Mouse (Mus musculus): ENCODE data around the gene Snx8. TPM values are rescaled to one million over a fixed set of nuclear protein-coding genes. Genes with fewer than 3 reads are reported as not detected.
A peak's percentile ranks its signal among the peaks of the same experiment; 100 is the strongest.

Gene Snx8
- total RNA-seq, 2 experiments from 2014 or later: 7.0 to 8.5 TPM

DNA sequence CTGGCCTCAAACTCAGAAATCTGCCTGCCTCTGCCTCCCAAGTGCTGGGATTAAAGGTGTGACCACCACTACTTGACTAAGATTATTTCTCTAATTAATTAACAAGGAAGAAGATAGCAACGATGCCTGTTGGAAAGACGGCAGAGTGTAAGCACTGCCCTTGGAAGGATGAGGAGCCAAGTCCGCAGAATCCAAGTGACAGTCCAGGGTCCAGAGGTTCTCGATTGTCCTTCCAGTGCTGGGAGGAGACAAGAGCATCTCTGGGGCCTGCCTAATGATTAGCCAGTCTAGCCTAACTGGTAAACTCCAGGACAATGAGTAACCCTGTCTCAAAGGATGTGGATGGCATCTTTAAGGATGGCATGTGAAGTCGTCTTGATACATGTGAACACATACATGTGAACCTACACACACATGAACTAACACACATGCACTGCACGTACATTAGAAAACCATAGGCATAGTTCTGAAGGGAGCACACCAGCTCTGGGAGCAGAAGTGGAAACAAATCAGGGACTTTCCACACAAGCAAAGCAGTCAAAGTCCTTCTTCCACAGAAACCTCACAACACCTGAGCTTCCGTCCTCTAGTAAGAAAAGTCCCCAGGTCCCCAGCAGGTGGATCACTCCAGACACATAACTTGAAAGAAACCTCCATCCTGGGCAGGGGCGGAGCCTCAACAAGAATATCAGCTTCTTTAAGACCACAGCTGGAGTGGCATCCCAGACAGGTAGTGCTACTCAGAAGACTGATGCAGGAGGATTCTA is 38.1 kb downstream of the Snx8 start:
- no peak for ATAC-seq (replicated peaks; ENCODE audit: poor library complexity)

DNA sequence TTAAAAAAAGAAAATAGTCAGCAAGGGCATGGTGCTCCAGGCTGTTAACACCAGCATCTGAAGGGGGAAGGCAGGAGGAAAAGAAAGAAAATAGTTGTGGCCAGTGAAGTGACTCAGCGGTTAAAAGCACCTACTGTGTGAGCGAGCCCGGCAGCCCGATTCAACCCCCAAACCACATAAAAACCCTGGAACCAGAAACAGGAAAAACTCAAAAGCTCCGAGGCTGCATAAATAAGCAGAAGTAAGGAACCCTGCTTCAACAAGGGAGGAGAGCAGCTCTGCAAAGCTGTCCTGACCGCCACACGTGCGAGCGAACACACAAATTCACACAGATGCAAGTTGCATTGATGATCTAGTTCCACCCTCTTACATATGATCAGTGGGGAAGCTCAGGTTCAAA is 39.2 kb downstream of the Snx8 start:
- peak; percentile 63 for ATAC-seq (replicated peaks; ENCODE audit: poor library complexity)

DNA sequence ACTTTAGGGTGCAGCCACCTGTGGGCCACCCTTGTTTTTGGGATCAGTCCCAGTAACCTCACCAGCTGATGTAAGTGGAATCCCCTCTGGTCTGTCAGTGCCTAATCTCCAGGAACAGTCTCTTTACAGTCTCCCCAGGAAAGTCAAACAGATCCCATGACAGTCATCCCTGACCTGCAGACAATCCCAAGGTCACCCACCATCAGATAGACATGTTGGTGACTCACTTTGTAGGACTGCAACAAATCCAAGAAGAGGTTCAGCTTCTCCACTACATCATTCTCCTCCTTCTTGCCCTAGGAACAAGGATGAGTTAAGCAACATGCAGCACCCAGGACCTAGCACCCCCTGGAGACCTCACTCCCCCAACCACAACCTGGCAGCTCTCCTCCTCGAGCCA is 43.0 kb downstream of the Snx8 start:
- ATAC-seq (replicated peaks; ENCODE audit: poor library complexity): no peak

DNA sequence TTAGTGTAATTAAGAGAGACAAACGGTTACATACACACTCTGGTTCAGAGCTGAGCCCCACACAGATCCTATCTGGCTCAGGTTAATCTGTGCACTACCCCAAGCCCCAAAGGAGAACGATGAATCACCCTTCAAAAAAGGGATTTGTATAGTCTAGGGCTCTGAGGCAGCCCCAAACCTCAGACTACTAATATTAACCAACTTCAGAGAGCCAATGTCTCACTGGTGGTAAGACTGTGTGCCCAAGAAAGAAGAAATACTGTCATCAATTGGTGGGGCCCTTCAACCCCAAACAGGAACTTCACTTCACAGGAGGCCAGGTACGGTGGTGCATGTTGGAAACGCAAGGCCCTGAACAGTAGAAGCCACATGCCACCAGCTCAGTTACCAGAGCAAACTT is 43.8 kb downstream of the Snx8 start:
- no peak for ATAC-seq (replicated peaks; ENCODE audit: poor library complexity)

DNA sequence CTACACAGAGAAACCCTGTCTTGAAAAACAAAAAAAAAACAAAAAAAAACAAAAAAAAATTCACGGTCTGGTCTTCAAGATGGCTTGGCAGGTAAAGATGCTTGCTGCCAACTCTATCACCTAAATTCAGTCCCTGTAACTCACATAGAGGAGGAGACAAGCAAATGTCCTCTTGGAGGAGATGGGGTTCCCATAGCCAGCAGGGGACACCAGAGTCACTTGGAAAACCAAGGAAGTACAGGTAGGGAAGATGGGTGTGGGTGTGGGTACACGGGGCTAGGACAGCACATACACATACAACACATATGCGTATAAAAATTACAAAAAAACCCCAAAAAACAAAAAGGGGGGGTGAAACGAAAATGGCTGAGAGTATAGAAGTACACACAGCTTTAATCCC is 46.2 kb downstream of the Snx8 start:
- ATAC-seq (replicated peaks; ENCODE audit: poor library complexity): no peak

DNA sequence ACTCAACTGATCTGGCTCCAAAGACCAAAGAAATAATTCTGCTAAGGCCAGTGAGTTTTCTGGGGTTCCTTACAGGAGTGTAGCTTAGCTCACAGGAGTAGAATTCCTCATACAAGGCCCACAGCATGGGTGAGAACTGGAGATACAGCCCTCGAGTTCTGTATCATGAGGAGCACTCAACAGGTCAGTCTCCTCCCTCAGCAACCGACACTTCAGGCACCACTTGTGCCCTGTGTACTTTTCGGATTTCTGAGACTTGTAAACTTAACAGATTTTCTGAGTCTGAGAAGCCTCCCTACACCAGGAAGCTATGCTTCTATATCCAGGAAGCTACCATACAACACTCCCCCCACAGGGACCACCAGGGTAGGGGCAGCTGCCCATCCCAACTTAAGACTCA is 49.2 kb downstream of the Snx8 start:
- ATAC-seq (replicated peaks; ENCODE audit: poor library complexity): no peak

DNA sequence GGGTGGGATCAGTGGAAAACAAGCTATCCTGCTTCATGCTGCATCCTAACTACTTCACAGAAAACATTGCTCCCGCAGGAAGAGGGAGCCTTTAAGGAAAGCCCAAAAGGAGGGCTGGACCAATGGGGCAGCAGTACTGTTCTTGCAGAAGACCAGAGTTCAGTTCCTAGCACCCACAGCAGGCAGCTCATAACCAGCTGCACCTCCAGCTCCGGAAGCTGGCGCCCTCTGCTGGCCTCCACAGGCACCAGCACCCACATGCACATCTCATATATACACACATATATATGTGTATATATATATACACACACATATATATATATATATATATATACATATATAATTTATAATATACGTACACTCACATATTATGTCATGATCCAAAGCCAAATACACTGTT is 50.3 kb downstream of the Snx8 start:
- no peak for ATAC-seq (replicated peaks; ENCODE audit: poor library complexity)

DNA sequence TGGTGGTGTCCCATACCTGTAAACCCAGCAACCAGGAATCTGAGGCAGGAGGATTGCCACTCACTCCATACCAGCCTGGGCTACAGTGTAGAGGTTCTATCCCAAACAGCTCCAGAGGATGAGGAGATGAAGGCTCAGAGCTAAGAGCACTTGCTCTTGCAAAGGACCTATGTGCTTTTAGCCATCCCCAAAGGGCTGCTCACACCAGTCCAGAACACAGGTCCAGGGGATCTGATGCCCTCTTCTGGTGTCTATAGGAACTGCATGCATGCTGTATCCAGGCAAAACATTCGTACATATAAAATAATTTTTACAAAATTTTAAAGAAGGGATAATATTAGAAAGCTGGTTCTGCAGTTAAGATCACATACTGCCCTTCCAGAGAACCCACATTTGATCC is 52.4 kb downstream of the Snx8 start:
- peak; percentile 33; the same call in 1 of the 2 replicates for ATAC-seq (replicated peaks; ENCODE audit: poor library complexity)

DNA sequence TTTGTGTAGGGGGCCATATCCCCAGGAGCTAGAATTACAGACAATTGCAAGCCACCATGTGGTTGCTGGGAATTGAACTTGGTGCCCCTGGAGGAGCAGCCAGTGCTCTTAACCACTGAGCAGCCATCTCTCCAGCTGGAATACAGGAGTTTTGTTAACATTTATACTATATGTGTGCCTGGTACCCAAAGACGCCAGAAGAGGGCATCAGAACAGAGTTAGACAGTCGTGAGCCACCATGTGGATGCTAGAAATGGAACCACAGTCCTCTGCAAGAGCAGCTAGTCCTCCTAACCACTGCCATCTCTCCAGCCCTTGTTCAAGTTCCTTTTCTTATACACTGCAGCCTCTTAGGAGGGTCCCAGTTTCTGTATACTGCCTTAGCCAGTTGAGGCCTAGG is 55.4 kb downstream of the Snx8 start:
- peak; percentile 51 for ATAC-seq (replicated peaks; ENCODE audit: poor library complexity)

DNA sequence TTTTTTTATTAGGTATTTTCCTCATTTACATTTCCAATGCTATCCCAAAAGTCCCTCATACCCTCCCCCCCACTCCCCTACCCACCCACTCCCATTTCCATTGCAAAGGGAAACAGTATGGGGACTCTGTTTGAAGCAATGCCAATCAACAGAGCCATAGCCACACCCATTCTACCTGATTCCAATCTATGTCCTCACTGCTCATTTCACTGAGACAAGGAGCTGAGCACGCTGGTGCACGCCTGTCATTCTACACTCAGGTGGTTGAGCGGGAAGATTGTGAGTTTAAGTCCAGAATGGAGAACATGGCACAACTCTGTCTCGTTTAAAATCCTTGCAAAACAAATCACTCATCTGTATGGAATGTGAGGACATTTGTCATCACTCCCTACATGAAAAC is 56.5 kb downstream of the Snx8 start:
- 0 out of 2 replicates have a peak, but pooled peaks have one; percentile 15 for ATAC-seq (replicated peaks; ENCODE audit: poor library complexity)

DNA sequence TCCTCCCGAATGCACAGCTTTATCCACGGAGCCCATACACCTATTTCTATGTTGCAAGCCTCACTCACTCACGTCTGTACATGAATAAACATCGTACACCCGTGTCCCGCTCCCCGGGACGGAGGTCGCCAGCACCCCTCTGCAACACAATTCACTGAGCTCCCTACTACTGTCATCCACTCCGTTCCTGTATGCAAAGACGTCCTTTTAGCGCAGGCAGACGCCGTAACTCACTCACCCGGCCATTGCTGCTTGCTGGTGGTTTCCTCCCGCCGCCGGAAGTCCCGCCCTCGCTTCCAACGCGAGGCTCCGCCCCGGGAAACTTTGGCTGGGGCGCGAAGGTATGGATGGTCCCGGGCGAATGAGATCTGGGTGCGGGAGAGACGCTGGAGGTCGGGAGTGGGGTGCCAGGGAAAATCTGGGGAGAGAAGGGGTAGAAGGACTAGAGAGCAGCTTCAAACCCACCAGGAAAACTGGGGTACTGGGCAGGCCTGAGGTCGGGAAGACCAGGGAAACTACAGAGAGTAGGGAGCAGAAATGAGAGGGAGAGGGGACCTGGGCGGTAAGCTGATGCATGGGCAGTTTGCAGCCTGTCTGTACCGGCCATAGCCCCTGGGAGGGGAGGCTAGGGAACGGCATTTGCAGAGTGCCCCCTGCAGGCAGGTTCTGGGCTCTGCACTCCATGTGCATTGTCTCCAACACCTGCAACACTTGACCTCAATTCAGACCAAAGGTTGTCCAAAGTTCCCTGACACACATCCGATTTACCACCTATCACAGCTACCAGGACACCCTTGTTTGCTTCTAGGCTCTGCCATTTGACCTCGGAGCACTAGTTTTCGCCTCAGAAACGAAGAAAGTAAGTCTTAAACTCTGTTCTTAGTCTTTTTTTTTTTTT is 57.2 kb downstream of the Snx8 start, which contains the start of gene Mrm2:
TSS of gene Mrm2 (minus strand) at position 284 of the 898 bp plus-strand sequence.
- peak; percentile 85 for ATAC-seq (replicated peaks; ENCODE audit: poor library complexity)

DNA sequence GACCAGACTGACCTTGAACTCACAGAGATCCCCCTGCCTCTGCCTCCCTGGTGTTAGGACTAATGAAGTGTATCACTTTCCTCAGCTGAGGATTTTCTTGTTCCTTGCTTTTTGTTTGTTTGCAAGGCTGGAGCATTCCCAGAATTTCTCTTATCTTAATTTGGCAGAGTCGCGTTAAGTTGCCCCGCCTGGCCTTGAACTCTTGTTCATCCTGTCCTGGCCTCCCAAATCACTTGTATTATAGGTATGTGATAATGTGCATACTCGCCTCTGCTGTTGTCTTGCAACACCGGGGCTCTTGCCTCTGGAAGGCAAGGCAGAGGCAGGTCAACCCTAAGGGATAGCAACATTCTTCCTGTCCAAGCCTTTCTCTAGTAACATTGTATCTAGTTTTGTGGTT is 65.0 kb downstream of the Snx8 start:
- ATAC-seq (replicated peaks; ENCODE audit: poor library complexity): no peak

DNA sequence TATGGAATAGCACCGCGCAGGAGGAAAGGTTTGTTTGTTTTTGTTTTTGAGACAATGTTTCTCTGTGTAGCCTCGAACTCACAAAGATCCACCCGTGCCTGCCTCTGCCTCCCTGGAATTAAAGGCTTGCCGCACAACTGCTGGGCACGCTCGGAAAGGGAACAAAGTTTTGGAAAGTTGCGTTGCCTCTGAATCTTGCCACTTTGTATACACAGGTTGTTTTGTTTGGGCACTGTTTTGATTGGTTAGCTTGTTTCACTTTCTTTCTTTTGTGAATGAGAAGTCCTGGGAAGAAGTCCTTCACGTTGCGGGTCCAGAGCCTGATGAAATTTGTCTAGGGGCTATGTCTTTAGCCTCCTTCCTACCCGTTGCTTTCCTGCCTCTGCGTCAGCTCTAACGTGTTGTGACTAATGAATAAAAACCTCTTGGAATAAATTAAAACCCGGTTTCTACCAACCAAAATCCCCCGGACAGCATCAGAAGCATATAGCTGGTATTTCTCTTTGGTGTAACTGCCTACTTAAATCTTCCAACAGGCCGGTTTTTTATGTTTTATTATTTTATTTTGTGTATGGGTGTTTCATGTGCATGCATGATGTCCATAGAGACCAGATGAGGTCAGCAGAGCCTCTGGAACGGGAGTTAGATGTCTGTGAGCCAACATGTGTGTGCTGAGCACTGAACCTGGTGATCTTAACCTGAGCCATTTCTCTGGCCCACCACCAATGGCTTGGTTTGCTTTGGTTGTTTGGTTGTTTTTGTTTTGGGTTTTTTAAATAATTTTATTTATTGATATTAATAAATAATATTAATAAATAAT is 67.1 kb downstream of the Snx8 start:
- ATAC-seq (replicated peaks; ENCODE audit: poor library complexity): peak; percentile 32

DNA sequence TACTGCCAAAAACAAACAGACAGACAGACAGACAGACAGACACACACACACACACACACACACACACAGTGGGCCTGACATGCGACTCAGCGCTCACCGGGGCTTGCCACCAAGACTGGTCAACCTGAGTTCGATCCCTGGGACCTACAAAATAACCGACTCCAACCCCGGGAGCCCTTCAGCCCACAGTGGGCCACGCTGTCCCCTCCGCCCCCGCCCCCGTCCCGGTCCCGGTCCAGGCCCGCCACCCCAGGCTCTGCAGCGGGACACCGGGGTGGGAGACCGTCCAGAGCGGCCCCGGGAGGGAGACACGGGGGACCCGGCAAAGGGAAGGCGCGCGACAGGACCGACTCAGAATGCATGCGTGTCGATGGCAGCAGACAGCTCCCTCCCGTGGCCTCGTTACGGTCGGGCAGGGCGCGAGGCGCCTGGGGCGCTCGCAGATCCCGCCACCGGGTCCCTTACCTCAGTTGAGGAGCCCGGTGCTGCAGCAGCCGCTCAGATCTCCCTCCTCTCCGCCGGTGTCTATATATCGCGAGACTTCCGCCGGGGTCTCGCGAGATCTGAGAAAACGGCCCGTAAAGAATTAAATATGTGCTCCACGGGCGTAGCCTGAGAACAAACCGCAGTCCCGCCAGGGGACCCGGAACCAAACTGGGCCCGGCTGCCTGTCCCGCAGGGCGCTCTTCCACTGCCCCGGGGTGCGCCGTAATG is 67.9 kb downstream of the Snx8 start, which contains the start of the genes Mad1l1 and Nudt1:
TSS of gene Mad1l1 (minus strand) at position 511 of the 714 bp plus-strand sequence.
TSS of gene Nudt1 (plus strand) at position 615 of the 714 bp plus-strand sequence.
- peak; percentile 88 for ATAC-seq (replicated peaks; ENCODE audit: poor library complexity)

DNA sequence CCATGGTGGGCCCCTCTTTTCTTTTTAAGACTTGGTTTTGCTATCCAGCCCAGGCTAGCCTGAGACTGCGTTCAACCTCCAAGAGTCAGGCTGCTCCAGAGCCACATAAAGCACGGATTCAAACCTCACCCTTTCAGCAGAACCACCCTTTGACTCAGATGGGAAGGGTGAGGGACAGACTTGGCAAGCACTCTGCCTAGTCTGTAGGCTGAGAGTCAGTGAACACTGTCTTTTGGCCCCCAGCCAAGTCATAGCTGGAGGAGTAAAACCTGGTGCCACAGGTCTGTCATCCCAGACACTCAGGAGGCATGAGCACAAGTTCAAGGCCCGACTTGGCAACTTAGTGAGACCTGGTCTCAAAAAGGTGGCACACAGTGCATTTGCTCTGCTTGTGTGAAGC is 72.3 kb downstream of the Snx8 start:
- no peak for ATAC-seq (replicated peaks; ENCODE audit: poor library complexity)

DNA sequence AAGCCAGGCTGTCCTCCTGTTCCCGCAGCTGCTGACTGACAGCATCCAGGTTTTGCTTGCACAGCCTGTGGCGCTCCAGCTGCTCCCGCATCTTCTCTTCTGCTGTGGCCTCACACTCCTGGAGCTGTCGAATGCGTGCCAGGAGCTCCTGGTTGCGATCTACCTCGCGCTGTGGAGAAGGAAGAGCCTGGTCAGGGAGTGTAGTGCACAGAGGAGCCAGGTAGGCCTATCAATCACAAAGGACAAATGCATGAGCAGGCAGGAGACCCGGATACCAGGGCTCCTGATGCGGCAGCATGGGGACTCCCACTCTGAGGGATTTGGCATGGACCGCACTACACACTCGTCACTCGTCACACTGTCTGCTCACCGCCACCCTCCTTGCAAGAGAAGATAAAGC is 81.5 kb downstream of the Snx8 start:
- ATAC-seq (replicated peaks; ENCODE audit: poor library complexity): no peak

DNA sequence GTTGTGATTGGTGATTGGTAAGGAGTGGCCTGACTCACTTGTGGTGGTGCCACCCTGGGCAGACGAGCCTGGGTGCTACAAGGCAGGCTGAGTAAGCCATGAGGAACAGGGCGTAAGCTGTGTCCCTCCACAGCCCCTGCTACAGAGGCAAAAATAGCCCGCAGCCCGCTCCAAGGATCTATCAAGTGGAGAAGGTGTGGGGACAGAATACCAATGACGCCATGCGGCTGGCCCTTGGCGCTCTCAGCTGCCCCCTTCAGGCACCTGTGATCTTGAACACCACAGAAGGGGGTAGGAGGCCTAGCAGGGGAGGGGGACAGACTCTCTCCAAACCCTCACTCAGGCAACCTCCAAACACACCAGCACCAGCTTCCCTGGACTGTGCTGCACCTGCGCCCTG is 83.0 kb downstream of the Snx8 start:
- ATAC-seq (replicated peaks; ENCODE audit: poor library complexity): no peak

DNA sequence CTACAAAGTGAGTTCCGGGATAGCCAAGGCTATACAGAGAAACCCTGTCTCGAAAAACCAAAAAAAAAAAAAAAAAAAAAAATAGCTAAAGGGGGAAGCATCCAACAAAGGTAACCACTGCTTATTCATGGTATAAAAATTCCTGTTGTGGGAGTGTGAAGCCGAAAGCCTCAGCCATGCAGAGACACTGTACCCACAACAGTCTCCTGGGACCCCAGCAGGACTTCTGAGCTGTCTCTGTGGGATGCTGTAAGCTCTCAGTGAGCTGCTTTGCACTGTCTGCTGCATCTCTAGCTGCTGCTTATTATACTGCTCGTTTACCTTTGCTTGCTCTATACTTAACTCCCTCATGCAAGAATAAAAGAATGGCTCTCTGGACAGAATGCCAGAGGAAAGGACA is 90.8 kb downstream of the Snx8 start:
- no peak for ATAC-seq (replicated peaks; ENCODE audit: poor library complexity)

DNA sequence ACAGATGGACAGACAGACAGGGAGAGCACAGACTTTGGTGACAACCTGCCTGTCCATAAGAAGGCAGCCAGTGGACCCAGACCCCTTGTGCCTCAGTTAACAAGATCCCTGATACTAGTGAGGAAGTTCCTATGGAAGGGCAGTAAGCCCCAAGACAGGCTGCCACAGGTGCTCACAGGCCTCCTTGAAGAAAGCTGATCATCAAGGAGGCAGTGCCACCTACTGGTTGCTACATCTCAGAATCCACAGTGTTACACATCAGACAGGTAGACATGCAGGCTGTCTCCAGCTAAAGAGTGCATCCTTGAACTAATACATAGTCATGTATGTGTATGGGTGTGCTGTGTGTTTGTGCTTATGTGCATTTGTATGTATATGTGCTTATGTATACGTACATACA is 96.9 kb downstream of the Snx8 start:
- peak; percentile 78; the same call in 1 of the 2 replicates for ATAC-seq (replicated peaks; ENCODE audit: poor library complexity)

Data from megakaryocyte progenitor cell, adult 5-6 weeks (primary cell).